Mouse (Mus musculus) gastrocnemius, adult 2 months (tissue): ENCODE measurements around the gene Vmn1r191. TPM values are rescaled to one million over a fixed set of nuclear protein-coding genes. Genes with fewer than 3 reads are reported as not detected.
"Not testable (repeated sequence)": the region's sequence is repeated elsewhere in the genome, so short reads cannot be mapped to it uniquely, and the experiment has no call there.

Source experiments
- DNase-seq: peaks from one replicate; pipeline ENCODE4 v3.0.0; 2022
- H3K27ac ChIP-seq: fragments of 200-600 bp; 2 replicates; pipeline ENCODE4 v1.8.1; 2022; ENCODE audit warnings: mild to moderate bottlenecking
- H3K4me3 ChIP-seq: fragments of 200-600 bp; 2 replicates; pipeline ENCODE4 v1.8.1; 2022; ENCODE audit warnings: mild to moderate bottlenecking, moderate library complexity
- CTCF ChIP-seq: fragments of 200-600 bp; IDR thresholded peaks from 2 replicates; pipeline ENCODE4 v1.8.1; 2022; ENCODE audit warnings: antibody characterized with exemption, mild to moderate bottlenecking, moderate library complexity
- intact Hi-C: fragments of 180-260 bp; cut with DNase I; formaldehyde crosslinking; loops from one replicate; pipeline ENCODE4 v1.15.1; 2025
- long read RNA-seq, 2 experiments: library from polyadenylated mRNA; stranded (forward); transcript quantifications; one replicate each; pipeline ENCODE4 v2.0.0; 2021
- microRNA-seq: library from miRNA; unstranded; fragments of <30 nt; microRNA quantifications from one replicate; pipeline ENCODE4 v1.2.0, GENCODE M21; 2021
- total RNA-seq, 2 experiments: library from RNA; stranded (reverse); gene quantifications; 2 replicates each; pipeline ENCODE4 v1.2.3; 2021

Vmn1r191 gene
- total RNA-seq: not detected
- long read RNA-seq, experiment 1: 0 reads
- long read RNA-seq, experiment 2: 0 reads

DNA sequence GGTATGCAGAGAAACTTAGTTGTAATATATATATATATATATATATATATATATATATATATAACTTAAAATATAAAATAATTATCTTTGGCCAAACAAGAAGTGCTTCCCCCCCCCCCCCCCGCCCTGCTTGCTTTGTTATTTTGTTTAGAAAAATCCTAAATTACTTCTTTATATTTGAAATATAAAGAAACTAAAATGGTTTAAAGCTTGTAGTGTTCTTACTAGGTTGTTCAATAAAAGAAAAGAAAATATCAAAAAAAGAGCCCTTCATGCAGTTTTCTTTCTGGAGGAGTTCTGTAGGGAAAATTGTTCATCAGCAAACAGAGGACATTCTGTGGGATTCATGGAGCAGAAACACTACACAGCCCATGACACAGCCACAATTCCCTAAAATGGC, at the start of gene Vmn1r191:
Gene Vmn1r191, minus strand, starts transcription at position 101 of the 400 bp plus-strand sequence.
- Histone ChIP-seq H3K4me3 (no peak within 1 kb of the TSS), H3K27ac (no peak within 1 kb of the TSS)
- intact Hi-C loops: no loop called here
- TF ChIP-seq CTCF: no peak
- DNase-seq: no peak

DNA sequence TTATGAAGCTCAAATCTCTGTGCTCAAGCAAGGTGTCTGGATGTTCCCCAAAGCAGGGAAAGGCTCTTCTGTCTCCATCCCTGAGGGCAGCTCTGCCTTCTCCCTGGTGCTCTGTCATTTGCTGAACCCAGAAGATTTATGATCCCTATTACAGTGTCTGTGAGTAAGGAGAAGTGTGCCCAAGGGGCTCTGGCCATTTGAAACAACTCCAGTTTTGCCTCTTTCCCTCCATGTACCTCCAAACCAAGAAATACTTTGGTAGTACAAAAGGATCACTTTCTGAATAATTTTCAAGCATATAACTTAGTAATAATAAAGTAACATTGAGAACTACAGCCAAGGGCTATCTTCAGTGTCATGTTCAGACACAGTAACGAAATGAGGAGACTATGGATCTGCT, 39.3 kb upstream of the Vmn1r191 start, which contains the start of gene Vmn1r193:
Gene Vmn1r193, minus strand, starts transcription at position 101 of the 400 bp plus-strand sequence.
- H3K4me3 ChIP-seq, DNase-seq, intact Hi-C loops, H3K27ac ChIP-seq: not testable (repeated sequence)

DNA sequence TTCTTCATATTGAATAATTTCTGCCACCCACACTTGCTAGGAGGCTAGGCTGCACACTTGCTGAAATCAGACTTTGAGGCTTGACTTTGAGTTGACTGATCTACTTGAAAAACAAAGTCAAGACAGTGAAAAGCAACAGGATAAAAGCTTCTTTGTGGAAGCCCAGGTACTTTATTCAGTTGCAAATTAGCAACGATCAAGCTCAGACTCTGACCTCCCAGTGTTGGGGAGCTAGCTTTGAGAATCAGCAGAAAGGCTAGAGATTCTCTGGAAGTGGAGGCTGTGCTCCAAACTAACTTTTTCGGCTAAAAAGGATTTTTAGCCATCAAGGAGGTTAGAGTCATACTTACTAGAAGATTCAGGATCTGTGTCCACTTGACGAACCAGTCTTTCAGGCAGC, 9.0 kb upstream of the Vmn1r191 start:
- H3K27ac ChIP-seq, H3K4me3 ChIP-seq, DNase-seq, intact Hi-C loops: not testable (repeated sequence)

DNA sequence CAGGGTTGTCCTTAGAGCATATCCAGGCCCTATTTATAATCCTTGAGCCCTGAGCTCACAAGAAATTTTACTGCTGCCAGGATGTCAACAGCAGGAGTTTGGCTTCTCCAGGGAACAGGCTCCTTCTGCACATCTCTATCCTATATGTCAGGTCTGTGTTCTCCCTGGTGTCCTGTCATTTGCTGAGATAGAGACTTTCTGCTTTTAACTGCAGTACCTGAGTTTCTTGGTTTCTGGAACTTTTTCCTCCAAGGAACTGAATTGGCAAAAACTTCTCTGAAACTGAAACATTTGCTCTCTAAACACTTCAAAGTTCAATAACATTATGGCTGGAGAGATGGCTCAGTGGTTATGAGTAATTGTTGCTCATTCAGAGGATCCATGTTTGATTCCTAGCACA, 7.3 kb upstream of the Vmn1r191 start, which contains the start of gene Vmn1r192:
Gene Vmn1r192, minus strand, starts transcription at position 101 of the 400 bp plus-strand sequence.
- no peak for DNase-seq
- Histone ChIP-seq H3K27ac (no peak within 1 kb of the TSS), H3K4me3 (no peak within 1 kb of the TSS)
- intact Hi-C loops: no loop called here
- no peak for TF ChIP-seq CTCF

DNA sequence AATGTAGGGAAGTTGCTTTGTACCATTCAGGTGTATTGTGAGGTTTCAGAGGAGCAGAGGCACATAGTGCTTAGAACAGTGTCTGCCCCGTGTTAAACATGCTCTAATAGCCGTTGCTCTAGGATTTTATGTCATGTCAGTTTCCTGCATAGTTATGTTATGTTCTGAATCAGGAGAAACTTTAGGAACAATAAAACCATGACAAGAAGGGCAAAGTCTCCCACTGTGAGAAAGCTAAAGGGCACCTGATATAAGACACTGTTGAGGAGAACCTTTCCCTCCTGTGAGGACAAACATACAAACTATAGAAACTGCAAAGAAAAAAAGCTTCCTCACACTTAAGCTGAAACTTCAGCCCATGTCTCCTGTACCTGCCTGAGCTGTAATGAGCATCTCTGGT, 6.6 kb upstream of the Vmn1r191 start:
- intact Hi-C loops: no loop called here
- TF ChIP-seq CTCF: no peak
- no peak for DNase-seq
- Histone ChIP-seq H3K27ac (no peak overlapping the region), H3K4me3 (no peak overlapping the region)

DNA sequence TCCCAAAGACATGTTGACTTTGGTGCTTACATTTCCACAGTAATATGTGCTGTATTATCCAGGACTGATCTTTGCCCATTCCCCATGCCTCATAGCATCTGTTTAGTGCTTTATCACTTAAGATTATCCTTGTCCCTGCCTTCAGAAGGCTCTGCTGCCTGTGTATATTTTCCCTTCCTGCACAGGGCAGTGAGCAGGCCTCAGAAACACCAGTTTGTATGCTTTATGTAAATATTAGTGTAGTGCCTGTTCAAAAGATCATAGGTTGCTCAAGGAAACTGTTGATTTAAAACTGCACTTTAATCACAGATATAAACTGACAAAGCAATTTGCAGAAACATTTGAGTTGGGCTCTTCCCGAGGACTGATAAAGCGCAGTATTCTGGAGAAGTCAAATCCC, 5.5 kb upstream of the Vmn1r191 start:
- intact Hi-C loops: no loop called here
- Histone ChIP-seq H3K4me3 (no peak overlapping the region), H3K27ac (no peak overlapping the region)
- TF ChIP-seq CTCF: no peak
- no peak for DNase-seq

DNA sequence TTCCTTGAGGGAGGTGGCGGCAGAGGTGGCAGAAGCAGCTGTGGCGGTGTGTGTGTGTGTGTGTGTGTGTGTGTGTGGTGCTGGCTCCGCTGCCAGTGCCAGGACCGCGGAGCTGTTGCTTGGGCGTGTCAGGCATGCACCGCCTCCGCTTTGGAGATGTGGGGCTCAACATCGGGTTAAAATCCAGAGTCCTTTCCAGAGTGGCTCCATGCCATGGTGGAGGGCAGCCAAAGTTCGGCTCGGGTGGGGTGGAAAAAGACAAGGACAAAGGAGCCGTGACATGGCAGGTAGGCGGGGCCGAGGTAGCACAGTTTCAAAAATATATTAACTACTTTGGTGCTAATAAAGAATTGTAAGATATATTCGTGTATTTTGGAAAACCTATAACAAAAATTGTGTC, 15.4 kb downstream of the Vmn1r191 start:
- intact Hi-C loops: no loop called here
- no peak overlapping the region for H3K27ac ChIP-seq
- H3K4me3 ChIP-seq: no peak overlapping the region
- TF ChIP-seq CTCF: no peak
- no peak for DNase-seq

DNA sequence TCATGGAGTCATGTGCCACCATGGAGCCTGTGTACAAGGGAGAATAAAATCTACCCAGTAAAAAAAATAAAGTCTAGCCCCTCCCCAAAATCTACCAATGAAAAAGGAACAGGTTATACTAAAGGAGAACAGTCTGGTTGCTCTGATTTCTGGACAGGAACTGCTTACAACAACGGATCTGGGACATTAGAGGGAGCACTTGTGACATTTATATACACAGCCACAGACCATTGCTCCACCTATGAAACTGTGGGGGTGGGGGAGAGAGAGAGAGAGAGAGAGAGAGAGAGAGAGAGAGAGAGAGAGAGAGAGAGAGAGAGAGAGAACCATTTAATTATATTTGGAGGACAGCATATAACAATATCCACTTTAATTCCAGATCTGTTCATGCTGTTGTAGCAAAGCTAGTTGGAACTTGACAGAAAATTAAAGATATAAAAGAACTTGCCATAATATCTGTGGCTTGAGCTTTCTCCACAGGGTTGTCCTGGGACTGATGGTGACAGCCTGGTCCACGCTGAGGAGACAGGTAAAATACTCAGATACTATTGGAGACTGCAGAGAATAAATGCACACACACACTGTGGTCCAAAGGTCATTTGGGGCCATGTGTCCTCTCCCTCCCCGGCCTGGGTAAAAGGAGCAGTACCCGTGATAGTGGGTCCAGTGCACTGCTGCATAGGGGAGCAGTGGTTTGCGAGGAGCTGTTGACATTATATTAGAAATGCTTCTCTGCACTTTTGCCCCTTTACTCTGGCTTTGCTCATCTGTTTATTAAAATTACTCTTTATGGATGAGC, 47.1 kb downstream of the Vmn1r191 start:
- H3K27ac ChIP-seq, intact Hi-C loops, H3K4me3 ChIP-seq, DNase-seq: not testable (repeated sequence)

Small RNAs within 50 kb of the gene (microRNA-seq; reads per million reads assigned to microRNA genes)
- gene Gm23282 (not detected), gene Gm25084 (not detected)

Other genes starting within 250 kb of the Vmn1r191 start
- under 1 TPM; 0.17 to 0.36 TPM for gene Zfp184, start 238.9 kb downstream of the Vmn1r191 start, total RNA-seq
- not detected for gene Pom121l2, start 202.8 kb downstream of the Vmn1r191 start, total RNA-seq
- not detected for gene Prss16, start 174.2 kb downstream of the Vmn1r191 start, total RNA-seq
- gene Hist1h2ah, start 148.4 kb downstream of the Vmn1r191 start, total RNA-seq: 1 to 10 TPM in 1 of 2 experiments, not detected in 1; 3.7 TPM
- gene Hist1h2bk, start 148.1 kb downstream of the Vmn1r191 start, total RNA-seq: 1 to 10 TPM in 1 of 2 experiments, not detected in 1; 2.6 TPM
- gene Hist1h4i, start 142.6 kb downstream of the Vmn1r191 start, total RNA-seq: 10 to 100 TPM; 24.1 to 25.0 TPM
- gene Hist1h2ag, start 141.0 kb downstream of the Vmn1r191 start, total RNA-seq: 1 to 10 TPM; 1.1 to 2.3 TPM
- gene Hist1h2bj, start 140.8 kb downstream of the Vmn1r191 start, total RNA-seq: 1 to 10 TPM; 2.3 to 3.4 TPM
- not detected for gene Vmn1r188, start 99.5 kb downstream of the Vmn1r191 start, total RNA-seq
- gene Vmn1r189, start 78.1 kb downstream of the Vmn1r191 start, total RNA-seq: not detected
- not detected for gene Vmn1r192, start 7.2 kb upstream of the Vmn1r191 start, total RNA-seq
- gene Vmn1r193, start 39.2 kb upstream of the Vmn1r191 start, total RNA-seq: not detected
- not detected for gene Vmn1r194, start 60.2 kb upstream of the Vmn1r191 start, total RNA-seq
- not detected for gene Vmn1r195, start 86.6 kb upstream of the Vmn1r191 start, total RNA-seq
- gene Vmn1r196, start 106.0 kb upstream of the Vmn1r191 start, total RNA-seq: not detected
- gene Vmn1r197, start 140.6 kb upstream of the Vmn1r191 start, total RNA-seq: not detected
- not detected for gene Vmn1r198, start 166.4 kb upstream of the Vmn1r191 start, total RNA-seq
- not detected for gene Vmn1r199, start 195.8 kb upstream of the Vmn1r191 start, total RNA-seq
- not detected for gene Vmn1r200, start 206.4 kb upstream of the Vmn1r191 start, total RNA-seq